Mouse (Mus musculus): ENCODE measurements around the gene Wipf2.

GRCm38 (mm10) chr11:98943741-98944461, 80.5 kb downstream of the Wipf2 start:
- TF ChIP-seq POLR2A (IDR thresholded peaks at IDR 0.05; ENCODE audit: low read depth, low read length) = no peak
- no peak for TF ChIP-seq CTCF (conservative IDR thresholded peaks at IDR 0.05; ENCODE audit: insufficient read depth, insufficient read length, low read depth, low read length)
